Mouse (Mus musculus) midbrain, embryonic 14.5 days (tissue): Measurements from ENCODE around the gene Clic6. TPM values are rescaled to one million over a fixed set of nuclear protein-coding genes. Genes with fewer than 3 reads are reported as not detected.

ENCODE experiments used
- ATAC-seq: fragments of 200-750 bp; cut with Nextera tagmentation; 2 replicates; pipeline ENCODE4 v1.8.0; 2017; ENCODE audit warnings: moderate number of reproducible peaks, moderate library complexity; ENCODE audit not compliant: low FRiP score, low TSS enrichment
- DNase-seq: peaks from one replicate; pipeline ENCODE4 v3.0.0-alpha.2; 2015
- H3K27ac ChIP-seq: fragments of 300-500 bp; sonication (generic); replicated peaks from 2 replicates; pipeline ENCODE4 v1.5.1; 2014; ENCODE audit warnings: mild to moderate bottlenecking, low read depth, low read length, moderate library complexity
- H3K27me3 ChIP-seq: fragments of 300-500 bp; sonication (generic); 2 replicates; pipeline ENCODE4 v1.6.1; 2014; ENCODE audit warnings: low read length, control low read depth, mixed read lengths; ENCODE audit not compliant: control insufficient read depth, insufficient read depth
- H3K36me3 ChIP-seq: fragments of 300-500 bp; sonication (generic); 2 replicates; pipeline ENCODE4 v1.6.1; 2014; ENCODE audit warnings: low read length, control low read depth; ENCODE audit not compliant: control insufficient read depth, insufficient read depth
- H3K4me1 ChIP-seq: fragments of 300-500 bp; sonication (generic); 2 replicates; pipeline ENCODE4 v1.6.1; 2014; ENCODE audit warnings: mild to moderate bottlenecking, antibody characterized with exemption, low read length, control low read depth; ENCODE audit not compliant: control insufficient read depth, insufficient read depth
- H3K4me2 ChIP-seq: fragments of 300-500 bp; sonication (generic); 2 replicates; pipeline ENCODE4 v1.6.1; 2014; ENCODE audit warnings: mild to moderate bottlenecking, low read length, moderate library complexity
- H3K4me3 ChIP-seq: fragments of 300-500 bp; sonication (generic); replicated peaks from 2 replicates; pipeline ENCODE4 v1.5.1; 2014; ENCODE audit warnings: low read depth, low read length
- H3K9ac ChIP-seq: fragments of 300-500 bp; sonication (generic); replicated peaks from 2 replicates; pipeline ENCODE4 v1.6.1; 2014; ENCODE audit warnings: mild to moderate bottlenecking, low read length, moderate library complexity
- H3K9me3 ChIP-seq: fragments of 300-500 bp; sonication (generic); 2 replicates; pipeline ENCODE4 v1.6.1; 2016; ENCODE audit warnings: low read length, control low read depth, mixed read lengths; ENCODE audit not compliant: control insufficient read depth
- WGBS: fragments of 180-500 bp; shearing (Covaris S2); extraction: QIAGEN DNeasy Blood & Tissue Kit; methylation state at CpG from one replicate; pipeline ENCODE4 v1.1.7; 2014; 5-methylcytosine and 5-hydroxymethylcytosine counted together
- polyA plus RNA-seq: library from polyadenylated mRNA; unstranded; fragments of >200 nt; fragmentation: Nextera tagmentation; extraction: Ambion mirVana; gene quantifications from 2 replicates; pipeline ENCODE4 v1.2.1, GENCODE M21; 2014

Clic6 gene
- polyA plus RNA-seq, 1 experiment from 2014 or later: 0.91 TPM

GRCm38 (mm10) chr16:92478561-92479150, 6.9 kb upstream of the Clic6 start:
- no peaks in the 10 kb centered on the region for H3K36me3 ChIP-seq
- H3K9ac ChIP-seq: no peak overlapping the region
- no peak overlapping the region for H3K27ac ChIP-seq
- H3K27me3 ChIP-seq: no peaks in the 10 kb centered on the region
- peak overlapping the region; percentile 23; the same call in 1 of the 2 replicates for H3K4me3 ChIP-seq
- ATAC-seq: no peak
- DNase-seq: peak; percentile 90
- peak overlapping the region; percentile 49 for H3K4me2 ChIP-seq
- H3K4me1 ChIP-seq: no peaks in the 10 kb centered on the region
- WGBS: 10% methylated on average over 22 of the region's 23 CpGs
- H3K9me3 ChIP-seq: no peaks in the 10 kb centered on the region

GRCm38 (mm10) chr16:92487086-92487485, 1.6 kb downstream of the Clic6 start:
- H3K4me1 ChIP-seq: no peaks in the 10 kb centered on the region
- DNase-seq (no peak), ATAC-seq (no peak)
- no peaks in the 10 kb centered on the region for H3K36me3 ChIP-seq
- H3K4me2 ChIP-seq: no peak overlapping the region
- no peaks in the 10 kb centered on the region for H3K27me3 ChIP-seq
- no peak overlapping the region for H3K9ac ChIP-seq
- H3K4me3 ChIP-seq: no peak overlapping the region
- 85% methylated on average over 6 of the region's 6 CpGs for WGBS
- no peak overlapping the region for H3K27ac ChIP-seq
- peaks cover 2% of the 10 kb centered on the region; the same call in 1 of the 2 replicates for H3K9me3 ChIP-seq

- WGBS: 59% methylated on average over 4 of the region's 4 CpGs
- H3K4me1 ChIP-seq: no peaks in the 10 kb centered on the region
- H3K36me3 ChIP-seq: no peaks in the 10 kb centered on the region
Observed at GRCm38 (mm10) chr16:92487489-92487888, 2.0 kb downstream of the Clic6 start.

GRCm38 (mm10) chr16:92488456-92488855, 2.9 kb downstream of the Clic6 start:
- Histone ChIP-seq H3K27ac (no peak overlapping the region), H3K4me3 (no peak overlapping the region), H3K4me1 (no peaks in the 10 kb centered on the region), H3K36me3 (no peaks in the 10 kb centered on the region), H3K9ac (no peak overlapping the region), H3K4me2 (no peak overlapping the region), H3K9me3 (peaks cover 2% of the 10 kb centered on the region; the same call in 1 of the 2 replicates), H3K27me3 (no peaks in the 10 kb centered on the region)
- no peak for DNase-seq
- no peak for ATAC-seq
- 87% methylated on average over 5 of the region's 5 CpGs for WGBS

More at GRCm38 (mm10) chr16:92487489-92487888, 2.0 kb downstream of the Clic6 start:
- Histone ChIP-seq H3K9ac (no peak overlapping the region), H3K9me3 (peaks cover 2% of the 10 kb centered on the region; the same call in 1 of the 2 replicates), H3K4me2 (no peak overlapping the region), H3K27me3 (no peaks in the 10 kb centered on the region), H3K4me3 (no peak overlapping the region), H3K27ac (no peak overlapping the region)
- no peak for ATAC-seq
- peak; percentile 59 for DNase-seq

GRCm38 (mm10) chr16:92489356-92489755, 3.8 kb downstream of the Clic6 start:
- no peaks in the 10 kb centered on the region for H3K36me3 ChIP-seq
- H3K27me3 ChIP-seq: no peaks in the 10 kb centered on the region
- H3K4me3 ChIP-seq: no peak overlapping the region
- DNase-seq: no peak
- no peak overlapping the region for H3K27ac ChIP-seq
- H3K4me2 ChIP-seq: no peak overlapping the region
- H3K9me3 ChIP-seq: peaks cover 2% of the 10 kb centered on the region; the same call in 1 of the 2 replicates
- H3K9ac ChIP-seq: no peak overlapping the region
- H3K4me1 ChIP-seq: no peaks in the 10 kb centered on the region
- WGBS: 77% methylated on average over 9 of the region's 9 CpGs
- no peak for ATAC-seq

GRCm38 (mm10) chr16:92497851-92498588, 12.5 kb downstream of the Clic6 start:
- DNase-seq (no peak), ATAC-seq (no peak)
- Histone ChIP-seq H3K27me3 (peaks cover 33% of the 10 kb centered on the region), H3K4me3 (peak overlapping the region; percentile 42), H3K4me2 (peak overlapping the region; percentile 87), H3K36me3 (no peaks in the 10 kb centered on the region), H3K9me3 (no peaks in the 10 kb centered on the region), H3K27ac (no peak overlapping the region), H3K9ac (peak overlapping the region; percentile 48; the same call in 1 of the 2 replicates), H3K4me1 (peaks cover 10% of the 10 kb centered on the region)
- WGBS: 8% methylated on average over 26 of the region's 26 CpGs

- DNase-seq: peak; percentile 54
- Histone ChIP-seq H3K27me3 (peaks cover 33% of the 10 kb centered on the region), H3K27ac (no peak overlapping the region)
Observed at GRCm38 (mm10) chr16:92498589-92498981, 13.0 kb downstream of the Clic6 start.

GRCm38 (mm10) chr16:92499324-92499723, 13.8 kb downstream of the Clic6 start:
- peak overlapping the region; percentile 48; the same call in 1 of the 2 replicates for H3K9ac ChIP-seq
- no peaks in the 10 kb centered on the region for H3K9me3 ChIP-seq
- peak overlapping the region; percentile 87 for H3K4me2 ChIP-seq
- H3K27me3 ChIP-seq: peaks cover 33% of the 10 kb centered on the region
- 22% methylated on average over 15 of the region's 15 CpGs for WGBS
- peak overlapping the region; percentile 42 for H3K4me3 ChIP-seq
- H3K4me1 ChIP-seq: peaks cover 10% of the 10 kb centered on the region
- H3K27ac ChIP-seq: no peak overlapping the region
- ATAC-seq (no peak), DNase-seq (no peak)
- H3K36me3 ChIP-seq: no peaks in the 10 kb centered on the region

More at GRCm38 (mm10) chr16:92498589-92498981, 13.0 kb downstream of the Clic6 start:
- Histone ChIP-seq H3K9ac (peak overlapping the region; percentile 48; the same call in 1 of the 2 replicates), H3K36me3 (no peaks in the 10 kb centered on the region), H3K4me1 (peaks cover 10% of the 10 kb centered on the region), H3K9me3 (no peaks in the 10 kb centered on the region), H3K4me3 (peak overlapping the region; percentile 42), H3K4me2 (peak overlapping the region; percentile 87)
- ATAC-seq: no peak
- 1% methylated on average over 25 of the region's 34 CpGs for WGBS
